Mouse (Mus musculus): ENCODE data around the gene Gm28729. TPM values are rescaled to one million over a fixed set of nuclear protein-coding genes. Genes with fewer than 3 reads are reported as not detected.
A peak's percentile ranks its signal among the peaks of the same experiment; 100 is the strongest.

Gene Gm28729
- polyA plus RNA-seq, 1 experiment: not detected

GRCm38 (mm10) chr9:96452956-96453355, 72.1 kb downstream of the Gm28729 start:
- no peak overlapping the region for H3K27ac ChIP-seq (ENCODE audit: insufficient read depth, low read length)
- H3K4me1 ChIP-seq (ENCODE audit: control insufficient read depth, insufficient read depth, low read length): no peaks in the 10 kb centered on the region
- H3K4me3 ChIP-seq (ENCODE audit: insufficient read depth, low read length): no peak overlapping the region

GRCm38 (mm10) chr9:96450900-96451720, 74.0 kb downstream of the Gm28729 start:
- Histone ChIP-seq H3K4me3 (ENCODE audit: insufficient read depth, low read length) (no peak overlapping the region), H3K27ac (ENCODE audit: insufficient read depth, low read length) (no peak overlapping the region), H3K4me1 (ENCODE audit: control insufficient read depth, insufficient read depth, low read length) (no peaks in the 10 kb centered on the region)
- TF ChIP-seq CTCF (IDR thresholded peaks at IDR 0.05; ENCODE audit: borderline replicate concordance, insufficient read depth, low read length): no peak
- TF ChIP-seq POLR2A (IDR thresholded peaks at IDR 0.05; ENCODE audit: low read depth, low read length): no peak

More at GRCm38 (mm10) chr9:96452956-96453355, 72.1 kb downstream of the Gm28729 start:
- no peak for TF ChIP-seq POLR2A (IDR thresholded peaks at IDR 0.05; ENCODE audit: low read depth, low read length)
- TF ChIP-seq CTCF (IDR thresholded peaks at IDR 0.05; ENCODE audit: borderline replicate concordance, insufficient read depth, low read length): no peak

- TF ChIP-seq POLR2A (IDR thresholded peaks at IDR 0.05; ENCODE audit: low read depth, low read length): no peak
- no peak for TF ChIP-seq CTCF (IDR thresholded peaks at IDR 0.05; ENCODE audit: borderline replicate concordance, insufficient read depth, low read length)
- Histone ChIP-seq H3K4me1 (ENCODE audit: control insufficient read depth, insufficient read depth, low read length) (peaks cover 5% of the 10 kb centered on the region), H3K4me3 (ENCODE audit: insufficient read depth, low read length) (no peak overlapping the region), H3K27ac (ENCODE audit: insufficient read depth, low read length) (no peak overlapping the region)
These were observed 75.5 kb downstream of the Gm28729 start for GRCm38 (mm10) chr9:96449514-96449913.

- Histone ChIP-seq H3K27ac (ENCODE audit: insufficient read depth, low read length) (peak overlapping the region; percentile 28; the same call in 1 of the 2 replicates), H3K4me3 (ENCODE audit: insufficient read depth, low read length) (no peak overlapping the region), H3K4me1 (ENCODE audit: control insufficient read depth, insufficient read depth, low read length) (peaks cover 5% of the 10 kb centered on the region)
- no peak for TF ChIP-seq POLR2A (IDR thresholded peaks at IDR 0.05; ENCODE audit: low read depth, low read length)
- TF ChIP-seq CTCF (IDR thresholded peaks at IDR 0.05; ENCODE audit: borderline replicate concordance, insufficient read depth, low read length): no peak
These were observed 79.7 kb downstream of the Gm28729 start for GRCm38 (mm10) chr9:96445351-96445750.

- no peak overlapping the region for H3K27ac ChIP-seq (ENCODE audit: insufficient read depth, low read length)
- peaks cover 13% of the 10 kb centered on the region for H3K4me1 ChIP-seq (ENCODE audit: control insufficient read depth, insufficient read depth, low read length)
- no peak for TF ChIP-seq CTCF (IDR thresholded peaks at IDR 0.05; ENCODE audit: borderline replicate concordance, insufficient read depth, low read length)
- TF ChIP-seq POLR2A (IDR thresholded peaks at IDR 0.05; ENCODE audit: low read depth, low read length): no peak
- H3K4me3 ChIP-seq (ENCODE audit: insufficient read depth, low read length): no peak overlapping the region
These were observed 83.0 kb downstream of the Gm28729 start for GRCm38 (mm10) chr9:96442081-96442480.

- Histone ChIP-seq H3K4me3 (ENCODE audit: insufficient read depth, low read length) (peak overlapping the region; percentile 21; the same call in 1 of the 2 replicates), H3K4me1 (ENCODE audit: control insufficient read depth, insufficient read depth, low read length) (0 out of 2 replicates have a peak, but pooled peaks cover 12% of the 10 kb centered on the region), H3K27ac (ENCODE audit: insufficient read depth, low read length) (no peak overlapping the region)
- no peak for TF ChIP-seq POLR2A (IDR thresholded peaks at IDR 0.05; ENCODE audit: low read depth, low read length)
- no peak for TF ChIP-seq CTCF (IDR thresholded peaks at IDR 0.05; ENCODE audit: borderline replicate concordance, insufficient read depth, low read length)
These were observed 86.7 kb downstream of the Gm28729 start for GRCm38 (mm10) chr9:96438334-96438871.

- Histone ChIP-seq H3K4me1 (ENCODE audit: control insufficient read depth, insufficient read depth, low read length) (0 out of 2 replicates have a peak, but pooled peaks cover 12% of the 10 kb centered on the region), H3K27ac (ENCODE audit: insufficient read depth, low read length) (no peak overlapping the region), H3K4me3 (ENCODE audit: insufficient read depth, low read length) (peak overlapping the region; percentile 21)
- TF ChIP-seq POLR2A (IDR thresholded peaks at IDR 0.05; ENCODE audit: low read depth, low read length): peak; percentile 38; the same call in 1 of the 2 replicates
- TF ChIP-seq CTCF (IDR thresholded peaks at IDR 0.05; ENCODE audit: borderline replicate concordance, insufficient read depth, low read length): no peak
These were observed 87.2 kb downstream of the Gm28729 start for GRCm38 (mm10) chr9:96437805-96438333.

GRCm38 (mm10) chr9:96436901-96437804, 87.9 kb downstream of the Gm28729 start:
- 0 out of 2 replicates have a peak, but pooled peaks cover 12% of the 10 kb centered on the region for H3K4me1 ChIP-seq (ENCODE audit: control insufficient read depth, insufficient read depth, low read length)
- TF ChIP-seq POLR2A (IDR thresholded peaks at IDR 0.05; ENCODE audit: low read depth, low read length) (no peak), CTCF (IDR thresholded peaks at IDR 0.05; ENCODE audit: borderline replicate concordance, insufficient read depth, low read length) (no peak)
- H3K4me3 ChIP-seq (ENCODE audit: insufficient read depth, low read length): peak overlapping the region; percentile 21
- no peak overlapping the region for H3K27ac ChIP-seq (ENCODE audit: insufficient read depth, low read length)

Other genes starting within 250 kb of the Gm28729 start
- gene Atp1b3, start 160.8 kb downstream of the Gm28729 start, polyA plus RNA-seq (2011; ENCODE audit: insufficient read length, low read depth, missing spikeins): 102 and 128 TPM in 2 replicates
- gene Rnf7, start 46.6 kb downstream of the Gm28729 start, polyA plus RNA-seq (2011; ENCODE audit: insufficient read length, low read depth, missing spikeins): 78.6 and 82.4 TPM in 2 replicates
- gene Rasa2, start 106.4 kb upstream of the Gm28729 start, polyA plus RNA-seq (2011; ENCODE audit: insufficient read length, low read depth, missing spikeins): 23.1 and 26.2 TPM in 2 replicates
- 33.6 and 47.0 TPM in 2 replicates for gene Zbtb38, start 227.6 kb upstream of the Gm28729 start, polyA plus RNA-seq (2011; ENCODE audit: insufficient read length, low read depth, missing spikeins)